Mouse (Mus musculus): ENCODE results near the gene Erich4. TPM values are rescaled to one million over a fixed set of nuclear protein-coding genes. Genes with fewer than 3 reads are reported as not detected.

Erich4 gene
- polyA plus RNA-seq, 1 experiment from 2014 or later: not detected

DNA sequence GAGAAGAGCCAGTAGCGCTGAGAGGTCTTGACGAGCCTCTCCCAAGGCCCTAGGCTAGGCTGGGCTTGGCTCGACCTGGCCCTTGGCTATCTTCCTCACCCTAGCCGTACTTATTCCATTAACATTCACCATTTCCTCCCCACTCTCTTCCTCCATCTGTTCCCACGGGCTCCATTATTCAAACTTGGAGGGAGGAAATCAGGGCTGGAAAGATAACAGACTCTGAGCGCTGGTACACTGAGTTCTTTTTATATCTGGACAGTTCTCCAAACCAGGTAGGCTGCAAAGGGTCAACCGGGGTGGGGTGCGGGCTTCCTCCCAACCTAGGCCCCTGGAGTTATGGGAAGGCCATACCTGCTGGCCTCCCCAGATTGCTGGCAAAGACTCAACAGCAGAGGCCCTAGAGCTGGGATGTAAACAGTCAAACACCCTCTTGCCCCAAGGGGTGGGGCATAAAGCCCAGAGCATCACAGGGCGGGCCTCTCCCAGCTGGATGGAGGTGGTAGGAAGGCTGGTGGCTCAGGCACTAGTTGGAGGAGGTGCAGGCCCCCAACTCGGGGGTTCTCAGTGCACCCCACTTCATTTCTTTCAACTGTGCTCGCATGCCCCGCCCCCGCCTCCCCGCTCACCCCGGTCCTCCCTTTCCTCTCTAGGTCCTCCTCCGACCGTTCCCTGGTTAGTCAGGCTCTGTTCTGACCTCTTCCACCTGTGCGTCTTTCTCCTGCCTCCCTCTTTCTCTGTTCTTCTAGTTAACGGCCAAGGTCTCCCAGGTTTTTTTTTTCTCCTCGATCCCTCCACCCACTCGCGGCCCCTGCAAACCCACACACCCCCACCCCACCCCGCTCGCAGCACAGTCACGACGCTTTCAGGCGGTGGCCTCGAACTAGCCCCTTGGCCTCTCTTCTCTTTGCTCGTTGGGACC, 11.1 kb upstream of the Erich4 start, which contains the start of gene B3gnt8:
TSS of gene B3gnt8 (plus strand) at position 146 of the 922 bp plus-strand sequence.
- ATAC-seq (replicated peaks; ENCODE audit: low FRiP score): 0 out of 2 replicates have a peak, but pooled peaks have one; percentile 35
- Histone ChIP-seq H3K27ac (ENCODE audit: low read depth, low read length) (peak within 1 kb of the TSS; percentile 73), H3K36me3 (ENCODE audit: control insufficient read depth, insufficient read depth, low read length) (0 out of 2 replicates have a peak, but pooled peaks cover 3% of the 10 kb centered on the region), H3K4me3 (ENCODE audit: low read depth, low read length) (peak within 1 kb of the TSS; percentile 54), H3K9ac (ENCODE audit: low read depth, low read length) (peak within 1 kb of the TSS; percentile 61), H3K4me1 (replicated peaks; ENCODE audit: control insufficient read depth, insufficient read depth, low read length) (peaks cover 20% of the 10 kb centered on the region), H3K4me2 (peak within 1 kb of the TSS; percentile 91), H3K27me3 (replicated peaks; ENCODE audit: control insufficient read depth, insufficient read depth, low read length) (no peaks in the 10 kb centered on the region), H3K9me3 (ENCODE audit: control insufficient read depth, low read length) (no peaks in the 10 kb centered on the region)
- 10% methylated on average over 29 of the region's 29 CpGs for WGBS
- peak; percentile 49 for DNase-seq (ENCODE audit: low spot score)

DNA sequence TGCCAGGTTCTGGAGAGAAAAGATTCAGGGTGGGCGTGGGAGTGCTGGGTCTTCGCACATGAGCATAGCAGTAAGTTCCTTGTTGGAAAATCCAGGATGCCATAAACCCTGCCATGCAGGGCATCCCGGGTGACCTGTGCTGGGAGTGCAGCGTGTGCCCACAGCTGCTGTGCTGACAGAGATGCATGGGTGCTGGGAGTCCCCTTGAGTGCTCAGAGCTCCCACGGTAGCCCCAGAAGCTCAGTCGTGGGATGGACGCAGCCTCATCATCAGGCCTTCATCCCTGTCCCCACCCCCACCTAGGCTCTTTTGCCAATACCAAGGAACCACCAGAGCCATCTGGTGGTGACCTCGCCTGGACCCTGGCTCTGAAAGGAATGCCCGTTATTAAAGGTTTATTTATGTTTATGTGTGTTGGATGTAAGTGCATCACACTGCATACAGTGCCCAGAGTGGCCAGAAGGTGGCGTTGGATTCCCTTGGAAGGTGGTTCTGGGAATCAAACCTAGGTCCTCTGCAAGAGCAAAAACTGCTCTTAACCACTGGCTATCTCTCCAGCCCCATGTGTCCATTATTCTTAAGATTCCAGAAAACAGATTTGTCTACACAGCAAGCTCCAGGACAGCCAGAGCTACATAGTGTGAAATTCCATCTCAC, 10.0 kb upstream of the Erich4 start:
- whole genome bisulfite sequencing: 68% methylated on average over 10 of the region's 10 CpGs
- H3K4me1 ChIP-seq (replicated peaks; ENCODE audit: control insufficient read depth, insufficient read depth, low read length): peaks cover 20% of the 10 kb centered on the region
- H3K36me3 ChIP-seq (ENCODE audit: control insufficient read depth, insufficient read depth, low read length): 0 out of 2 replicates have a peak, but pooled peaks cover 3% of the 10 kb centered on the region

DNA sequence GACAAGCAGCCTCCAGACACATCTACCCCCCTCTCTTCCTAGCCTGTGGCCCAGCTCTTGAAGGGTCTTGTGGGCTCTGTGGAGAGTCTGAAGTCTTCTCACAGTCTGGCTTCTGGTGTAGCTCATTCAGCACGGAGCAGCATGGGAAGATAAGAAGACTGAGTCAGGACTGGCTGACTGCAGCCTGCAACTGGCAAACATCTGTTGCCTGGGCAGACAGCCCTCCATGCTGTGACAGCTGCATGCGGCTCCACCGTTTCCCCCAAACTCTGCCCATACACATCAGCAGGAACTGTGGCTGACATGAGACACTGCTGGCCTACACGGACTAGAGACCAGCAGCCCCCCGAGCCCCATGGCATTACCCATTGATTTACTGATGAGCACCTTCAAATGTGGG, 9.2 kb upstream of the Erich4 start:
- Histone ChIP-seq H3K9me3 (ENCODE audit: control insufficient read depth, low read length) (no peaks in the 10 kb centered on the region), H3K9ac (ENCODE audit: low read depth, low read length) (no peak overlapping the region), H3K4me3 (ENCODE audit: low read depth, low read length) (no peak overlapping the region), H3K36me3 (ENCODE audit: control insufficient read depth, insufficient read depth, low read length) (0 out of 2 replicates have a peak, but pooled peaks cover 3% of the 10 kb centered on the region), H3K27me3 (replicated peaks; ENCODE audit: control insufficient read depth, insufficient read depth, low read length) (no peaks in the 10 kb centered on the region), H3K4me2 (no peak overlapping the region), H3K4me1 (replicated peaks; ENCODE audit: control insufficient read depth, insufficient read depth, low read length) (peaks cover 24% of the 10 kb centered on the region), H3K27ac (ENCODE audit: low read depth, low read length) (no peak overlapping the region)
- WGBS: 62% methylated on average over 5 of the region's 5 CpGs
- ATAC-seq (replicated peaks; ENCODE audit: low FRiP score): no peak
- no peak for DNase-seq (ENCODE audit: low spot score)

More for the DNA sequence above, 10.0 kb upstream of the Erich4 start:
- no peak overlapping the region for H3K27ac ChIP-seq (ENCODE audit: low read depth, low read length)
- H3K4me3 ChIP-seq (ENCODE audit: low read depth, low read length): no peak overlapping the region
- ATAC-seq (replicated peaks; ENCODE audit: low FRiP score) (0 out of 2 replicates have a peak, but pooled peaks have one; percentile 2), DNase-seq (ENCODE audit: low spot score) (no peak)
- no peaks in the 10 kb centered on the region for H3K27me3 ChIP-seq (replicated peaks; ENCODE audit: control insufficient read depth, insufficient read depth, low read length)
- H3K9ac ChIP-seq (ENCODE audit: low read depth, low read length): no peak overlapping the region
- H3K4me2 ChIP-seq: no peak overlapping the region
- H3K9me3 ChIP-seq (ENCODE audit: control insufficient read depth, low read length): no peaks in the 10 kb centered on the region

DNA sequence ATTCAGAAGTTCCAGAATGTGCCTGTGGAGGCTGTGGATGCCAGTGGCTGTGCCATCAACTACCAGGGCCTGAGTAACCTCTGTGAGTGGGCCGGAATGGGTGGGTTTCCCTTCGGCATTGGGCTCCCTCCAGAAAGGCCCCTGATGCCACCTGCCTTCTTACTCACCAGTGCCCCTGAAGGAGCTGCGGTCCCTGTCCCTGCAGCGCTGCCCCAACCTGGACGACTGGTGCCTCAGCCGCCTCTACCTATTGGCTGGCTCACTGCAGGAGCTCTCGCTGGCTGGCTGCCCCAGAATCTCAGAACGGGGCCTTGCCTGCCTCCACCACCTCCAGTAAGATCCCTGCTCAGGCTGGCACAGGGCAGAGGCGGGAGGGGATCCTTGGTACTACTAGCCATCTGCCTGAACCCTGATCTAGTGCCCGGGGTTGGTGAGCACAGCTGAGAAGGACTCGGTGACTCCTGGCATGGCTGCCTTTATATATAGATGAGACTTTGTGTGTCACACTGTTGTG, 8.2 kb upstream of the Erich4 start:
- ATAC-seq (replicated peaks; ENCODE audit: low FRiP score) (no peak), DNase-seq (ENCODE audit: low spot score) (no peak)
- Histone ChIP-seq H3K4me3 (ENCODE audit: low read depth, low read length) (no peak overlapping the region), H3K27ac (ENCODE audit: low read depth, low read length) (no peak overlapping the region; the same call in 1 of the 2 replicates), H3K36me3 (ENCODE audit: control insufficient read depth, insufficient read depth, low read length) (0 out of 2 replicates have a peak, but pooled peaks cover 3% of the 10 kb centered on the region), H3K27me3 (replicated peaks; ENCODE audit: control insufficient read depth, insufficient read depth, low read length) (no peaks in the 10 kb centered on the region), H3K4me1 (replicated peaks; ENCODE audit: control insufficient read depth, insufficient read depth, low read length) (peaks cover 24% of the 10 kb centered on the region), H3K9ac (ENCODE audit: low read depth, low read length) (no peak overlapping the region), H3K9me3 (ENCODE audit: control insufficient read depth, low read length) (no peaks in the 10 kb centered on the region), H3K4me2 (no peak overlapping the region)
- 86% methylated on average over 11 of the region's 11 CpGs for WGBS

DNA sequence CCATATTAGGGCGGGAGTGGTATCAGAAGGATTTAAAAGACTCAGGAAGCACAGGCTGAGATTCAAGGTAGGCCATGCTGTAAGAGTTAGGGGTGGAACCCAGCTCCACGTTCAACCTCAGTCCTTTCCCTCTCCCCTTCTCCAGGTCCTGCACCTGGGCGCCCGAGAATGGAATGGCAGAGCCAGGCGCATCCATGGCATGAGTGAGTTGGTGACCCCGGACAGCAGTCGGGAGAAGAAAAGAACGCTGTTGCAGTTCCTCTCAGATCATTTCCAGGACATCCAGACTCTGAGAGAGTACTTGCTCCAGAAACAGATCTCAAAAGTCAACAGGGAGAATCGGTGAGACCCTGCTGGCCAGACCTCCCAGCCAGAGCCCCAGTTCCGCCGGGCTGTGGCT, 5.1 kb upstream of the Erich4 start:
- no peaks in the 10 kb centered on the region for H3K27me3 ChIP-seq (replicated peaks; ENCODE audit: control insufficient read depth, insufficient read depth, low read length)

GRCm38 (mm10) chr7:25620101-25620500, 4.4 kb upstream of the Erich4 start:
- ATAC-seq (replicated peaks; ENCODE audit: low FRiP score) (no peak), DNase-seq (ENCODE audit: low spot score) (no peak)
- H3K4me2 ChIP-seq: peak overlapping the region; percentile 81
- H3K9me3 ChIP-seq (ENCODE audit: control insufficient read depth, low read length): no peaks in the 10 kb centered on the region
- H3K36me3 ChIP-seq (ENCODE audit: control insufficient read depth, insufficient read depth, low read length): 0 out of 2 replicates have a peak, but pooled peaks cover 3% of the 10 kb centered on the region
- H3K4me1 ChIP-seq (replicated peaks; ENCODE audit: control insufficient read depth, insufficient read depth, low read length): peaks cover 9% of the 10 kb centered on the region
- no peak overlapping the region for H3K9ac ChIP-seq (ENCODE audit: low read depth, low read length)
- no peak overlapping the region for H3K27ac ChIP-seq (ENCODE audit: low read depth, low read length)
- peak overlapping the region; percentile 64 for H3K4me3 ChIP-seq (ENCODE audit: low read depth, low read length)
- 89% methylated on average over 5 of the region's 5 CpGs for WGBS
- no peaks in the 10 kb centered on the region for H3K27me3 ChIP-seq (replicated peaks; ENCODE audit: control insufficient read depth, insufficient read depth, low read length)

More for the DNA sequence above, 5.1 kb upstream of the Erich4 start:
- no peak overlapping the region for H3K27ac ChIP-seq (ENCODE audit: low read depth, low read length)
- H3K36me3 ChIP-seq (ENCODE audit: control insufficient read depth, insufficient read depth, low read length): 0 out of 2 replicates have a peak, but pooled peaks cover 3% of the 10 kb centered on the region
- H3K4me3 ChIP-seq (ENCODE audit: low read depth, low read length): no peak overlapping the region
- 91% methylated on average over 11 of the region's 11 CpGs for WGBS
- DNase-seq (ENCODE audit: low spot score) (no peak), ATAC-seq (replicated peaks; ENCODE audit: low FRiP score) (no peak)
- peaks cover 4% of the 10 kb centered on the region for H3K4me1 ChIP-seq (replicated peaks; ENCODE audit: control insufficient read depth, insufficient read depth, low read length)
- no peaks in the 10 kb centered on the region for H3K9me3 ChIP-seq (ENCODE audit: control insufficient read depth, low read length)
- no peak overlapping the region for H3K4me2 ChIP-seq
- no peak overlapping the region for H3K9ac ChIP-seq (ENCODE audit: low read depth, low read length)

GRCm38 (mm10) chr7:25619722-25619991, 4.0 kb upstream of the Erich4 start:
- Histone ChIP-seq H3K9ac (ENCODE audit: low read depth, low read length) (peak overlapping the region; percentile 72), H3K36me3 (ENCODE audit: control insufficient read depth, insufficient read depth, low read length) (0 out of 2 replicates have a peak, but pooled peaks cover 3% of the 10 kb centered on the region), H3K4me1 (replicated peaks; ENCODE audit: control insufficient read depth, insufficient read depth, low read length) (peaks cover 9% of the 10 kb centered on the region), H3K4me3 (ENCODE audit: low read depth, low read length) (peak overlapping the region; percentile 64), H3K27ac (ENCODE audit: low read depth, low read length) (no peak overlapping the region), H3K4me2 (peak overlapping the region; percentile 81), H3K27me3 (replicated peaks; ENCODE audit: control insufficient read depth, insufficient read depth, low read length) (no peaks in the 10 kb centered on the region), H3K9me3 (ENCODE audit: control insufficient read depth, low read length) (no peaks in the 10 kb centered on the region)
- DNase-seq (ENCODE audit: low spot score): no peak
- ATAC-seq (replicated peaks; ENCODE audit: low FRiP score): no peak
- WGBS: 25% methylated on average over 5 of the region's 5 CpGs

GRCm38 (mm10) chr7:25618865-25619721, 3.4 kb upstream of the Erich4 start, which contains the start of gene Dmac2:
Gene Dmac2 (plus strand): TSS chr7:25619414.
- ATAC-seq (replicated peaks; ENCODE audit: low FRiP score) (peak; percentile 92), DNase-seq (ENCODE audit: low spot score) (peak; percentile 88)
- H3K4me2 ChIP-seq: peak within 1 kb of the TSS; percentile 81
- H3K9ac ChIP-seq (ENCODE audit: low read depth, low read length): peak within 1 kb of the TSS; percentile 72
- peak within 1 kb of the TSS; percentile 64 for H3K4me3 ChIP-seq (ENCODE audit: low read depth, low read length)
- peaks cover 9% of the 10 kb centered on the region for H3K4me1 ChIP-seq (replicated peaks; ENCODE audit: control insufficient read depth, insufficient read depth, low read length)
- 2% methylated on average over 53 of the region's 53 CpGs for WGBS
- H3K9me3 ChIP-seq (ENCODE audit: control insufficient read depth, low read length): no peaks in the 10 kb centered on the region
- H3K36me3 ChIP-seq (ENCODE audit: control insufficient read depth, insufficient read depth, low read length): 0 out of 2 replicates have a peak, but pooled peaks cover 3% of the 10 kb centered on the region
- no peaks in the 10 kb centered on the region for H3K27me3 ChIP-seq (replicated peaks; ENCODE audit: control insufficient read depth, insufficient read depth, low read length)
- H3K27ac ChIP-seq (ENCODE audit: low read depth, low read length): no peak within 1 kb of the TSS
